Mouse (Mus musculus): ENCODE results near the gene 1110004F10Rik. TPM values are rescaled to one million over a fixed set of nuclear protein-coding genes. Genes with fewer than 3 reads are reported as not detected.

Gene 1110004F10Rik
- polyA plus RNA-seq, 1 experiment, result 61.4 TPM

DNA sequence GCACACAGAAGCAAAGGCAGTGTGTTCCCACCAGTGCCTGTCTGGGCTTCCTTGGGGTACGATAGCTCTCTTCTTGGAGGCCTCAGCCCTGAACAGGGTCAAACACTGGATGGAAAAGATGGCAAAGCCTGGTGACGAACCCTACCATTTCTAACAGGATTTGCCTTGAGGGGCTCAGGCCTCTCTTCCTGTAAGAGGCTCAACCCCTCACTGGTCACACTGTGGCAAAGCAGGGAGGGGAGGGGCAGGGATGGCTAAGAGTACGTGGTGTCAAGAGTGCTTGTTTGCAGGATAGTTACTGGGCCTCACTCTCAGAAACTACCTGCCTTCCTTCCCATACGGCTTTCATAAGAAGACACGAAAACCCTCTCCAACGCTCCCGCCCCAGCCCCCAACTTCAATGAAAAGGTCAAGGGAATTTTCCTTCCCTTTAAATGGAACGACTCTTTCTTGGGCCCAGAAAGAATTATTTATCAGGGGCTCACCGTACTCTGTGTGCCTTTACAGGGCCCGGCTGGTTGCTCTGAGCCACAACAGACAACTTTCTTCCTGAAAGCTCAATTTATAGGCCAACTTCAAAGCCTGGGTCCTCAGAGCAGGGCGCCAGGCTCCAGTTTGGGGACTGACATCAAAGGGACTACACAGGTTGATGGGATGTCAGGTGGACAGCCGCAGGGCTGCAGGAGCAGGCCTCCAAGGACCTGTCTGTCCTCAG lies 76.2 kb downstream of the 1110004F10Rik start:
- Histone ChIP-seq H3K27ac (ENCODE audit: control insufficient read depth, insufficient read depth, low read length) (no peak overlapping the region), H3K4me1 (replicated peaks; ENCODE audit: control insufficient read depth, insufficient read depth, low read length) (no peaks in the 10 kb centered on the region), H3K36me3 (ENCODE audit: control insufficient read depth, insufficient read depth, low read length) (no peaks in the 10 kb centered on the region), H3K4me3 (ENCODE audit: control insufficient read depth, insufficient read depth, low read length) (no peak overlapping the region), H3K27me3 (ENCODE audit: control insufficient read depth, insufficient read depth, low read length) (no peaks in the 10 kb centered on the region)
- no peak for DNase-seq
- TF ChIP-seq CTCF (IDR thresholded peaks at IDR 0.05; ENCODE audit: borderline replicate concordance, control insufficient read depth, extremely low read depth, insufficient read depth, low read length, poor library complexity) (no peak), POLR2A (IDR thresholded peaks at IDR 0.05; ENCODE audit: control insufficient read depth, extremely low read depth, insufficient read depth, low read length, poor library complexity) (no peak)
- WGBS, result 92% methylated on average over 12 of the region's 12 CpGs

DNA sequence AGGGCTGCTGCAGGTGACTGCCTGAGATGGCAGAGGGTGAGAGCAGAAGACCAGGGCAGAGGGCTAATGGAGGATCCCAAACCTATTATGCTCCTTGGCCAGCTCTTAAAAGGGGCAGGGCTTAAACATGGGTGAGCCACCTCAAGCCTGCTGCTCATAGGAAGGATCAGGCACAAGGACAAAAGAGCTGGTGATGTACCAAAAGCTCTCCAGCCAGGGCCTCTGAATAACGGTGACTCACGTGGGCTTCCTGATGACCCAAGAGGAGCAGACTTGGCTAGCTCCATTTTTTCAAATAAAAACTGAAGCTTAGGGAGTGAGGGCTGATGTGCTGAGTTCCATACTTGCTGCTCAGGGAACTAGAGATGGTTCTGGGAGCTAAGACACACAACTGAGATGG lies 76.8 kb downstream of the 1110004F10Rik start:
- Histone ChIP-seq H3K36me3 (ENCODE audit: control insufficient read depth, insufficient read depth, low read length) (no peaks in the 10 kb centered on the region), H3K27me3 (ENCODE audit: control insufficient read depth, insufficient read depth, low read length) (no peaks in the 10 kb centered on the region), H3K4me3 (ENCODE audit: control insufficient read depth, insufficient read depth, low read length) (no peak overlapping the region), H3K27ac (ENCODE audit: control insufficient read depth, insufficient read depth, low read length) (no peak overlapping the region), H3K4me1 (replicated peaks; ENCODE audit: control insufficient read depth, insufficient read depth, low read length) (no peaks in the 10 kb centered on the region)
- TF ChIP-seq POLR2A (IDR thresholded peaks at IDR 0.05; ENCODE audit: control insufficient read depth, extremely low read depth, insufficient read depth, low read length, poor library complexity), result no peak
- TF ChIP-seq CTCF (IDR thresholded peaks at IDR 0.05; ENCODE audit: borderline replicate concordance, control insufficient read depth, extremely low read depth, insufficient read depth, low read length, poor library complexity), result no peak
- 87% methylated on average over 2 of the region's 2 CpGs for WGBS
- no peak for DNase-seq

DNA sequence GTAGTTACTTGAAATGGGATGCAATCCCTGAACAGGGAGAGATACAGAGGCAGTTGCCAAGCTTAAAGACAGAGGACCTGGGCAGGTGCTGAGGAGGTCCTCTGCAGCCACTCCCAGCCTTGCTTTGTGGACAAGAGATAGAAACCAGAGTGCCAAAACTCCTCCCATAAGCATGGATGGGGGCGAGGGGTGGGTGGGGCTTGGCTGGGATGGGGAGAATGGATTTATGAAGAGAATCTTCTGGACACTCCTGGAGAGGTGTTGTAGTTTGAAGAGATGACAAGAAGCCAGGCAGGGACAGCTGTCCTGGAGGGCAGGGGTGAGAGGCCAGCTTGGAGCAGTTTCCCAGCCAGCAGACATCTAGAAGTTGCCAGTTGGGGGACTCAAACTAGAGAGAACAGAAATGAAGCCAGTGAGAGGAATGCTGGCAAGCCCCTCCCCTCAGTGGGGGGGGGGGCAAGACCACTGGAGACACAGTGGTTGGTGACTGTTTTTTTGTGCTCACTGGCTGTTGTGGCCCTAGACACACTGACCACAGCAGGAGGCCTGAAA lies 80.2 kb downstream of the 1110004F10Rik start:
- no peak for TF ChIP-seq POLR2A (IDR thresholded peaks at IDR 0.05; ENCODE audit: control insufficient read depth, extremely low read depth, insufficient read depth, low read length, poor library complexity)
- TF ChIP-seq CTCF (IDR thresholded peaks at IDR 0.05; ENCODE audit: borderline replicate concordance, control insufficient read depth, extremely low read depth, insufficient read depth, low read length, poor library complexity), result no peak
- H3K27ac ChIP-seq (ENCODE audit: control insufficient read depth, insufficient read depth, low read length), result no peak overlapping the region
- DNase-seq, result no peak
- H3K4me3 ChIP-seq (ENCODE audit: control insufficient read depth, insufficient read depth, low read length), result no peak overlapping the region
- no peaks in the 10 kb centered on the region for H3K36me3 ChIP-seq (ENCODE audit: control insufficient read depth, insufficient read depth, low read length)
- WGBS, result 92% methylated on average over 1 of the region's 1 CpGs
- no peaks in the 10 kb centered on the region for H3K4me1 ChIP-seq (replicated peaks; ENCODE audit: control insufficient read depth, insufficient read depth, low read length)
- no peaks in the 10 kb centered on the region for H3K27me3 ChIP-seq (ENCODE audit: control insufficient read depth, insufficient read depth, low read length)

DNA sequence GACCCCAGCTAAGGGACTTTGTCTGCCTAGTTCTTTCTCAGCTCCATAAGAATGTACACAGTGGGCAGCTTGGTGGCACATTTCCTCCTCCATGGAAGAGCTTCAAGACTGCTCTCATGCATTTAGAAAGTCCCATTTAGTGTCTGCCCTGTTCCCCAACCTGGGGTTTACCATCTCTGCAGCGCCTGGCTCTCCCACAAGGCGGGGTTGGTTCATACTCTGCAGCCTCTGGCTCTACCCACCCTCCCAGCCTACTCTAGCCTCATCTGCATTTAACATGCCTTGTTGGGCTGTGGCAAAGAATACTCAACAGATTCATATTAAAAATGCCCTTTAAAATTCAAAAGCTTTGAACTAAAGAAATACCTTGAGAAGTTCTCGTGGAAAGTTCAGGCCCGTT lies 81.5 kb downstream of the 1110004F10Rik start:
- no peaks in the 10 kb centered on the region for H3K36me3 ChIP-seq (ENCODE audit: control insufficient read depth, insufficient read depth, low read length)
- no peak overlapping the region for H3K27ac ChIP-seq (ENCODE audit: control insufficient read depth, insufficient read depth, low read length)
- WGBS, result 95% methylated on average over 4 of the region's 4 CpGs
- H3K4me1 ChIP-seq (replicated peaks; ENCODE audit: control insufficient read depth, insufficient read depth, low read length), result no peaks in the 10 kb centered on the region
- TF ChIP-seq POLR2A (IDR thresholded peaks at IDR 0.05; ENCODE audit: control insufficient read depth, extremely low read depth, insufficient read depth, low read length, poor library complexity) (no peak), CTCF (IDR thresholded peaks at IDR 0.05; ENCODE audit: borderline replicate concordance, control insufficient read depth, extremely low read depth, insufficient read depth, low read length, poor library complexity) (no peak)
- no peak for DNase-seq
- H3K27me3 ChIP-seq (ENCODE audit: control insufficient read depth, insufficient read depth, low read length), result no peaks in the 10 kb centered on the region
- no peak overlapping the region for H3K4me3 ChIP-seq (ENCODE audit: control insufficient read depth, insufficient read depth, low read length)

DNA sequence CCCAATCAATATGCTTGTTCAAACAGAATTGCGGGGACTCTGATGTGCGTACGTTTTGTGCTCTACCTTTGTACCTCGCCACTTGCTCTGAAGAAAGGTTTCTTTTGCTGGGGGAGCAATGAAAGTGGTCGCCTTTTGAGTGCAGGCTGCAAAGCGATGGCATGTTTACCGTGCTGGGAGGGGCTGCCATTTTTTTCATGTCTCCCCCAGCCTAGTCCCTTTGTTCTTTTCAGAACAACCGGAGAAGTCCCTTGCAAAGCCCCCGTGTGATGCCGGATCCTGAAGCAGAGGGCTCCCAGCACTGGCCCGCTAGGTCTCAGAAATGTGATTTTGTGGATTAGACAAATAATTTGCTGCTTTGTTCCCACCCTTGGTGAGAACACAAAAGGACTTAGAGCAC lies 82.0 kb downstream of the 1110004F10Rik start:
- no peaks in the 10 kb centered on the region for H3K36me3 ChIP-seq (ENCODE audit: control insufficient read depth, insufficient read depth, low read length)
- WGBS, result 94% methylated on average over 11 of the region's 11 CpGs
- no peak for TF ChIP-seq POLR2A (IDR thresholded peaks at IDR 0.05; ENCODE audit: control insufficient read depth, extremely low read depth, insufficient read depth, low read length, poor library complexity)
- TF ChIP-seq CTCF (IDR thresholded peaks at IDR 0.05; ENCODE audit: borderline replicate concordance, control insufficient read depth, extremely low read depth, insufficient read depth, low read length, poor library complexity), result no peak
- H3K4me3 ChIP-seq (ENCODE audit: control insufficient read depth, insufficient read depth, low read length), result no peak overlapping the region
- H3K4me1 ChIP-seq (replicated peaks; ENCODE audit: control insufficient read depth, insufficient read depth, low read length), result no peaks in the 10 kb centered on the region
- DNase-seq, result no peak
- no peaks in the 10 kb centered on the region for H3K27me3 ChIP-seq (ENCODE audit: control insufficient read depth, insufficient read depth, low read length)
- H3K27ac ChIP-seq (ENCODE audit: control insufficient read depth, insufficient read depth, low read length), result no peak overlapping the region

DNA sequence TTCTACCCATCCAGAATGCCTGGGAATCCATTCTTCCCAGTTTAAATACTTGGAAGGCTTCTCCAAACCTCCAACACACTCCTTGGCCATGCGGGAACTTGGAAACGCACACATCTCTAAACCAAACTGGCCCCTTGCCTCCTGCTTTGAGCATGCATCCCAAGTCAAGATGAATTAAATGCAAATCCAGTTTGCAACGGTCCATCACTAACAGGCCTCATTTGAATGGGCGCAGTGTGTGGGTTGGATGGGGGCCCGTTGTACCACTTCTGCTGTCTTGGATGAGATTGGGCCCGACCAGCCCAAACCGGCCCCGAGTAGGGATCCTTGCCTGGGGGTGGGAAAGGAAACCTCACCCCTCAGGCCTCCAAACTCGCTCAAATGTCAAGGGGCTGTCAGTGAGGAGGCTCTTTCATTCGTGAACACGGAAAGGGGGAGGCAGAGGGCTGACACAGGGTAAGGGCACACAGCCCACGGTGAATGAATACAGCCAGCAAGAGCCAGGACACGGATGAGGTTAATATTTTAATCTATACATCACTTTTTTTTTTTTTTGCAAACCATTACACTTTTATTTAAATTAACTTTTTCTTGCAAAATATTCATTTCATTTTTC lies 83.9 kb downstream of the 1110004F10Rik start:
- Histone ChIP-seq H3K4me3 (ENCODE audit: control insufficient read depth, insufficient read depth, low read length) (no peak overlapping the region), H3K27ac (ENCODE audit: control insufficient read depth, insufficient read depth, low read length) (no peak overlapping the region), H3K4me1 (replicated peaks; ENCODE audit: control insufficient read depth, insufficient read depth, low read length) (no peaks in the 10 kb centered on the region), H3K27me3 (ENCODE audit: control insufficient read depth, insufficient read depth, low read length) (no peaks in the 10 kb centered on the region), H3K36me3 (ENCODE audit: control insufficient read depth, insufficient read depth, low read length) (no peaks in the 10 kb centered on the region)
- TF ChIP-seq POLR2A (IDR thresholded peaks at IDR 0.05; ENCODE audit: control insufficient read depth, extremely low read depth, insufficient read depth, low read length, poor library complexity) (no peak), CTCF (IDR thresholded peaks at IDR 0.05; ENCODE audit: borderline replicate concordance, control insufficient read depth, extremely low read depth, insufficient read depth, low read length, poor library complexity) (no peak)
- no peak for DNase-seq
- 88% methylated on average over 13 of the region's 13 CpGs for WGBS
